Mouse (Mus musculus) forebrain, embryonic 14.5 days (tissue): Measurements from ENCODE around the gene Gm28048. TPM values are rescaled to one million over a fixed set of nuclear protein-coding genes. Genes with fewer than 3 reads are reported as not detected.
A peak's percentile ranks its signal among the peaks of the same experiment; 100 is the strongest.

ENCODE experiments used
- ATAC-seq: fragments of 200-750 bp; cut with Nextera tagmentation; 2 replicates; pipeline ENCODE4 v1.8.0; 2017; ENCODE audit warnings: mild to moderate bottlenecking, moderate library complexity
- DNase-seq: peaks from one replicate; pipeline ENCODE4 v3.0.0-alpha.2; 2015; ENCODE audit warnings: low spot score
- H3K27ac ChIP-seq: fragments of 300-500 bp; sonication (generic); 2 replicates; pipeline ENCODE4 v1.5.1; 2014; ENCODE audit warnings: low read depth, mild to moderate bottlenecking, control low read depth, low read length, moderate library complexity
- H3K27me3 ChIP-seq: fragments of 300-500 bp; sonication (generic); replicated peaks from 2 replicates; pipeline ENCODE4 v1.6.1; 2014; ENCODE audit warnings: low read length, control low read depth, mixed read lengths; ENCODE audit not compliant: control insufficient read depth, insufficient read depth
- H3K36me3 ChIP-seq: fragments of 300-500 bp; sonication (generic); 2 replicates; pipeline ENCODE4 v1.6.1; 2014; ENCODE audit warnings: low read length, control low read depth; ENCODE audit not compliant: control insufficient read depth, insufficient read depth
- H3K4me1 ChIP-seq: fragments of 300-500 bp; sonication (generic); 2 replicates; pipeline ENCODE4 v1.6.1; 2014; ENCODE audit warnings: antibody characterized with exemption, low read length, control low read depth; ENCODE audit not compliant: control insufficient read depth, insufficient read depth
- H3K4me2 ChIP-seq: fragments of 300-500 bp; sonication (generic); 2 replicates; pipeline ENCODE4 v1.6.1; 2014; ENCODE audit warnings: mild to moderate bottlenecking, control low read depth, low read length
- H3K4me3 ChIP-seq: fragments of 300-500 bp; sonication (generic); 2 replicates; pipeline ENCODE4 v1.5.1; 2014; ENCODE audit warnings: low read depth, low read length, control low read depth
- H3K9ac ChIP-seq: fragments of 300-500 bp; sonication (generic); 2 replicates; pipeline ENCODE4 v1.6.1; 2014; ENCODE audit warnings: mild to moderate bottlenecking, low read length, control low read depth, moderate library complexity
- H3K9me3 ChIP-seq: fragments of 300-500 bp; sonication (generic); replicated peaks from 2 replicates; pipeline ENCODE4 v1.6.1; 2016; ENCODE audit warnings: low read length, control low read depth, mixed read lengths; ENCODE audit not compliant: control insufficient read depth
- WGBS: fragments of 180-500 bp; shearing (Covaris S2); extraction: QIAGEN DNeasy Blood & Tissue Kit; methylation state at CpG from one replicate; pipeline ENCODE4 v1.1.7; 2014; 5-methylcytosine and 5-hydroxymethylcytosine counted together
- polyA plus RNA-seq: library from polyadenylated mRNA; unstranded; fragments of >200 nt; fragmentation: Nextera tagmentation; extraction: Ambion mirVana; gene quantifications from 2 replicates; pipeline ENCODE4 v1.2.1, GENCODE M21; 2014

Gm28048 gene
- polyA plus RNA-seq, 1 experiment from 2014 or later, result 4.3 TPM

DNA sequence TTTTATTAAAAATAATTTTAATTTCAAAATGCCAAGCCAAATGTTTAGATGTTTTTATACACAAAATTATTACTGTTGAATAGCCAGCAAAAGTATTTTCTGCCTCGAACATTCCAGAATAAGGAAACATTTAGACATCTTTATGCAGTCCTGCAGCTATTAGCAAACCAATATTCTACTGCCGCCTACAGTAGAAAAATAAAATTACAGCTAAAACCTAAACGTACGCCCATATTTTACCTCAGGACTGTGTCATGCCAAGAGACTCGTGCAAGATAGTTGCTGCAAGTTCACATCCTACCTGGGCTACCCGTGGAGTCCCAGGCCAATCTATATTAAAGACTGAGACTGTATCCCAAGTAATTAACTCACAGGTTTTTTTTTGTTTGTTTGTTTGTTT lies 12.4 kb downstream of the Gm28048 start:
- no peak overlapping the region for H3K4me2 ChIP-seq
- H3K9ac ChIP-seq, result no peak overlapping the region
- no peak overlapping the region for H3K27ac ChIP-seq
- ATAC-seq, result no peak
- peak; percentile 60 for DNase-seq
- H3K4me1 ChIP-seq, result peaks cover 5% of the 10 kb centered on the region; the same call in 1 of the 2 replicates
- peaks cover 17% of the 10 kb centered on the region for H3K9me3 ChIP-seq
- H3K4me3 ChIP-seq, result no peak overlapping the region
- no peaks in the 10 kb centered on the region for H3K27me3 ChIP-seq
- WGBS, result 66% methylated on average over 6 of the region's 6 CpGs
- H3K36me3 ChIP-seq, result no peaks in the 10 kb centered on the region

DNA sequence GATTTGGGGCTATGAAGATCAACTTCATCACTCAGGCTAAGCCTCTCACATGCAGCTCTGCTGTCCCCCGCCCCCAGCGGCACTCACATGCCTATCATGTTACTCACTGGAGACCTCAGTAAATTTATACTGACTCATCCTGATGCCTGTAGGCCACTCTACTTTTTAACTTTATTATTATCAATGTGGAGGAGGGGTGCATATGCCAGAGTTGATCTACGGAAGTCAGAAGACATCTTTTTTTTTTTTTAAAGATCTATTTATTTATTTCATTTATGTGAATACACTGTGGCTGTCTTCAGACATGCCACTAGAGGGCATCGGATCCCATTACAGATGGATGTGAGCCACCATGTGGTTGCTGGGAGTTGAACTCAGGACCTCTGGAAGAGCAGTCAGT lies 16.4 kb downstream of the Gm28048 start:
- DNase-seq (no peak), ATAC-seq (no peak)
- Histone ChIP-seq H3K27ac (no peak overlapping the region), H3K27me3 (no peaks in the 10 kb centered on the region), H3K4me2 (no peak overlapping the region), H3K4me1 (no peaks in the 10 kb centered on the region), H3K9me3 (0 out of 2 replicates have a peak, but pooled peaks cover 3% of the 10 kb centered on the region), H3K4me3 (no peak overlapping the region), H3K9ac (no peak overlapping the region), H3K36me3 (no peaks in the 10 kb centered on the region)
- 88% methylated on average over 4 of the region's 4 CpGs for WGBS

DNA sequence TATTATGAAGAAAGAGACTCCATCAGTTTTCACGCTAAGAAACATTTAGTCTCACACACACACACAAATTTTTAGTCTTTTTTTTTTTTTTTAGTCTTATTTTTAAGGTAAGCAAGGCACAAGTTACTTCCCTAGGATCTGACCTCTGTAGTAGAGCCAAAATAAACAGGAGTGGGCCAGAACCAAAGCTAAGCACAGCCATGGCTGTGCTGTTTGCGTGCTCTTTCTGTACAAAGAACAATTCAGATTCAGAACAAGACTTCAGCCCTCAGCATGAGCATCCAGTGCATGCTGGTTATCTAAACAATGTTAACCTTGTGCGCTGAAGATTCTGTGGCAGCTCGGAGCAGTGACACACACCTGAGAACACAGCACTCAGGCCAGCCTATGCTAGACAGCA lies 17.5 kb downstream of the Gm28048 start:
- Histone ChIP-seq H3K9ac (no peak overlapping the region), H3K36me3 (no peaks in the 10 kb centered on the region), H3K27me3 (no peaks in the 10 kb centered on the region), H3K27ac (no peak overlapping the region), H3K4me1 (no peaks in the 10 kb centered on the region), H3K4me3 (no peak overlapping the region), H3K4me2 (no peak overlapping the region), H3K9me3 (0 out of 2 replicates have a peak, but pooled peaks cover 3% of the 10 kb centered on the region)
- ATAC-seq (no peak), DNase-seq (no peak)
- WGBS, result 83% methylated on average over 4 of the region's 4 CpGs

DNA sequence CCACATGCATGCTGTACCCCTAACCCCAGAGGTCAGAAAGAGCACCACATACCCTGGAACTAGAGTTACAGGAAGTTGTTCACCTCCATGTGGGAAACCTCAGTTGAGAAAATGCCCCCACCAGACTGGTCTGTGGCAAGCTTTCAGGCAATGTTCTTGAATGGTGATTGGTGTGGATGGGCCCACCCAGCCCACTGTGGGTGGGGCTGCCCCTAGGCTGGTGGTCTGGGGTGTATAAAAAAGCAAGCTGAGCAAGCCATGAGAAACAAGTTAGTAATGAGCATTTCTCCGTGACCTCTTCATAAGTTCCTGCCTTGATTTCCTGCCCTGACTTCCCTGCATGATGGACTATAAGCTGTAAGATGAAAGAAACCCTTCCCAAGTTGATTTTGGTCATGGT lies 19.8 kb downstream of the Gm28048 start:
- H3K27ac ChIP-seq, result no peak overlapping the region
- 92% methylated on average over 1 of the region's 1 CpGs for WGBS
- H3K36me3 ChIP-seq, result no peaks in the 10 kb centered on the region
- no peak for DNase-seq
- no peak overlapping the region for H3K4me3 ChIP-seq
- no peak overlapping the region for H3K4me2 ChIP-seq
- H3K27me3 ChIP-seq, result no peaks in the 10 kb centered on the region
- H3K9me3 ChIP-seq, result no peaks in the 10 kb centered on the region
- no peaks in the 10 kb centered on the region for H3K4me1 ChIP-seq
- no peak overlapping the region for H3K9ac ChIP-seq
- no peak for ATAC-seq

DNA sequence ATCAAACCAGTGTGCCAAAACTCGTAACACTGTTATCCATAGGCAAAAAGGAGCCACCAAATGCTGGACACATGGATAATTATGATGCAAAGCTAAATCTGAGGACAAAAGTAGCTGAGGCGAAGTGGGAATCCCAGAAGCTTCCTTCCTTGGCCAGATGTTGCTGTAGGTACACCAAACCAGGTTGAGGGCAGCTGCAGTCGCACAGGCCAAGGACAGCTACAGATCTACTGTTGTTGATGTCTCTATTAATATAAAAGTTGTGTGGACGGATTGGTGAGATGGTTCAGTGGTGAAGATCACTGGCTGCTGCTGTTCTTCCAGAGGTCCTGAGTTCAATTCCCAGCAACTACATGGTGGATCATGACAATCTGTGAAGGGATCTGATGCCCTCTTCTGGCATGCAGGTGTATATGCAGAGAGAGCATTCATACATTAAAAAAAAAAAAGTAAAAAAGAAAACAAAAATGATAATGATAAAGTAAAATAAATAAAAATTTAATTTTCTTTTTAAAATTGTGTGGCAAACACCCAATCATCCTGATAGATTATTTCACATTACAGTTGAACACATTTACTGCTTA lies 24.0 kb downstream of the Gm28048 start:
- 0 out of 2 replicates have a peak, but pooled peaks cover 6% of the 10 kb centered on the region for H3K36me3 ChIP-seq
- no peak overlapping the region for H3K9ac ChIP-seq
- no peak overlapping the region for H3K4me3 ChIP-seq
- 91% methylated on average over 4 of the region's 4 CpGs for WGBS
- ATAC-seq, result no peak
- DNase-seq, result no peak
- H3K27ac ChIP-seq, result no peak overlapping the region
- no peak overlapping the region for H3K4me2 ChIP-seq
- no peaks in the 10 kb centered on the region for H3K4me1 ChIP-seq
- H3K27me3 ChIP-seq, result no peaks in the 10 kb centered on the region
- H3K9me3 ChIP-seq, result no peaks in the 10 kb centered on the region

DNA sequence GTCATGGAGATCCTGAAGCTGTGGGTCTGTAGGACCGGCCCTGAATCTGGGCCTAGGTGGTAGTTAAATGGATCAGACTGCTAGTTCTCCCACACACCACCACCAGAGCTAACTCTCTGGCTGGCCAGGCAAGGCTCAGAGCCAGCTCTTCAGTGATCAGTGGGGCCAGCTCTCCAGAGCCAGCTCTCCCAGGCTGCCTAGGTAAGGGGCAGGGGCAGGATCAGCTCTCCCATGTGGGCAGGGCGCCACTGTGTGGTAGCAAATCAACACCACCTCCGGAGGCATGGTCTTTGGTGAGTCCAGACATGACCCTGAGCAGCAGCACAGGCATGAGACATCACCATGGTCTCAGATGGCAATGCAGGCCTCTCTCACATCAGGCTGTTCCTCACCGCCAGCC lies 25.1 kb downstream of the Gm28048 start:
- peaks cover 10% of the 10 kb centered on the region; the same call in 1 of the 2 replicates for H3K36me3 ChIP-seq
- DNase-seq (no peak), ATAC-seq (no peak)
- no peak overlapping the region for H3K27ac ChIP-seq
- H3K4me2 ChIP-seq, result no peak overlapping the region
- WGBS, result 69% methylated on average over 4 of the region's 4 CpGs
- no peaks in the 10 kb centered on the region for H3K4me1 ChIP-seq
- no peaks in the 10 kb centered on the region for H3K9me3 ChIP-seq
- H3K27me3 ChIP-seq, result no peaks in the 10 kb centered on the region
- H3K4me3 ChIP-seq, result no peak overlapping the region
- no peak overlapping the region for H3K9ac ChIP-seq

DNA sequence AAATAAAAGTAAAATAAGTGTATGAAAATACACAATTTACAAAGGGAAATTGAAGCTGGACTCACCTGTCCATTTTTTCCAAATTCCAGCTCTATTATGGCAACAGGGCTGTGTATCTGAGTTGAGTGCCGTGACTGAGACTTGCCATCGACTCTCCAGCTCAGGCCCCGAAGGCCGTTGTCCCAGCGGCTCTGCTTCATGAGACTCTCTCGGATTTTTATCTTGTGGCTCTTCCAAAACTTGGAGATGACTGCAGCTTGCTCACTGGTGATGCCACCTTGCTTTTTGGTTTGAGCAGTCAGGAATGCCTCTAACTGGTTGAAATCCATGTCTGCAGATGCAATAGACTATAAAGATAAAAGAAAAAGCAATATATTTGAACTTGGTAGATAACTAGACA lies 25.5 kb downstream of the Gm28048 start:
- Histone ChIP-seq H3K9me3 (no peaks in the 10 kb centered on the region), H3K27ac (no peak overlapping the region), H3K4me2 (no peak overlapping the region), H3K4me1 (no peaks in the 10 kb centered on the region), H3K36me3 (peaks cover 10% of the 10 kb centered on the region; the same call in 1 of the 2 replicates), H3K4me3 (no peak overlapping the region), H3K27me3 (no peaks in the 10 kb centered on the region), H3K9ac (no peak overlapping the region)
- 90% methylated on average over 6 of the region's 6 CpGs for WGBS
- ATAC-seq (no peak), DNase-seq (no peak)

DNA sequence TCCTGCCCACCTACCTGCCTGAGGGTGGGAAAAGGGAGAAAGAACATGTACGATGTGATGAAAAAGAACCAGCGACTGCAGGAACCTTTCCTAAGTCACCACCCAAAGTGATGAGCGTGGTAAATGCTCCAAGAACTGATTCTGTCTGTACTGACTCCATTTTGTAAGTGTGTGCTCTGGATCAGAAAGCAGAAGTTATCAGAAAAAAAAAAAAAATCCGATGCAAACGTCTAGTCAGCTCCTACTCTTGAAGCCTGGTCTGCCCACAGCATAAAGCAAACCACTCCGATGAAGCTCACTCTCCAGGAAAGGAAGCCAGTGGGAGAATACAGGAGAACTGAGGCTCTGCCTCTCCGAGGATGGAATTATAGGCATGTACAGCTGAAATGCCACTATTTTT lies 29.2 kb downstream of the Gm28048 start:
- Histone ChIP-seq H3K4me2 (no peak overlapping the region), H3K36me3 (peaks cover 10% of the 10 kb centered on the region; the same call in 1 of the 2 replicates), H3K4me1 (no peaks in the 10 kb centered on the region), H3K27ac (no peak overlapping the region), H3K9ac (no peak overlapping the region), H3K4me3 (no peak overlapping the region), H3K27me3 (no peaks in the 10 kb centered on the region), H3K9me3 (no peaks in the 10 kb centered on the region)
- no peak for DNase-seq
- 87% methylated on average over 7 of the region's 7 CpGs for WGBS
- no peak for ATAC-seq

DNA sequence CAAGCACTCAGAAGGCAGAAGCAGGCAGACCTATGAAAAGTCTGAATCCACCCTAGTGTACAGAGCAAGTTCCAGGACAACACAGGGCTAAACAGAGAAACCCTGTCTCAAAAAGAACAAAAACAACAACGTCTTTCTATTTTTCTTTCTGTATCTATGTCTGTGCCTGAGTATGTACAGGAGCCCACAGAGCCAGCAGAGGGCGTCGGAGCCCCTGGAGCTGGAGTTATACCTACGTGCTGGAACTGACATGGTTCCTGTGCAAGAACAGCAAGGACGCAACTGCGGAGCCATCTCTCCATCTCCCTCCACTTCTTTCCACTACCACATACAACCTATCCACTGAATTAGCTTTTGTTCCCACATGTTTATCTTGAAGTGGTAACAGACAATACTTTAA lies 31.8 kb downstream of the Gm28048 start:
- Histone ChIP-seq H3K9ac (no peak overlapping the region), H3K9me3 (no peaks in the 10 kb centered on the region), H3K4me1 (no peaks in the 10 kb centered on the region), H3K27me3 (no peaks in the 10 kb centered on the region), H3K4me2 (no peak overlapping the region), H3K36me3 (peaks cover 6% of the 10 kb centered on the region; the same call in 1 of the 2 replicates), H3K27ac (no peak overlapping the region), H3K4me3 (no peak overlapping the region)
- WGBS, result 86% methylated on average over 6 of the region's 6 CpGs
- no peak for DNase-seq
- no peak for ATAC-seq
